Mouse (Mus musculus): ENCODE results near the gene Cstf1.

The Cstf1 gene

GRCm38 (mm10) chr2:172418208-172418607, 47.7 kb downstream of the Cstf1 start:
- no peak for DNase-seq

GRCm38 (mm10) chr2:172430609-172431008, 60.1 kb downstream of the Cstf1 start:
- DNase-seq = no peak

Measured in lung, postnatal 14 days (tissue).